Mouse (Mus musculus) erythroblast, embryonic 14.5 days (primary cell): ENCODE measurements around the gene Zscan22.

ENCODE experiments used
- GATA1 ChIP-seq: IDR thresholded peaks from 2 replicates; pipeline ENCODE4 v1.6.1; 2012; ENCODE audit warnings: low read length, inconsistent platforms, mixed read lengths
- TAL1 ChIP-seq: IDR thresholded peaks from 3 replicates; pipeline ENCODE4 v1.6.1; 2012; ENCODE audit warnings: low read length, inconsistent platforms, mixed read lengths

DNA sequence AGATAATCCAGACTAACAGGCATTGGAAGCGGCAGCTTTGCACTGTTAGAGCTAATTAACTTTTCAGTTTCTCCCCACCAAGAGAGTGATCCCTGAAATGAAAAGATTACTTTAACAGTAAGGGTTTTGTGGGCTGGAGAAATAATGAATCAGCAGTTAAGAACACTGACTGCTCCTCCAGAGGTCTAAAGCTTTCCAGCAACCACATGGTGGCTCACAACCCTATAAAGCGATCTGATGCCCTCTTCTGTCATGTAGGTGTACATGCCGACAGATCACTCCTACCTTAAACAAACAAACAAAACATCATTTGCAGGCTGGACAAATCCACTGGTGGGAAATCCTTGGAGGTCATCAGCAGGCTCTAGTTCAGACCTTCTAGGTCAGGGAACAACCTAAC lies 57.3 kb downstream of the Zscan22 start:
- TF ChIP-seq GATA1 = no peak
- no peak for TF ChIP-seq TAL1
